Mouse (Mus musculus) layer of hippocampus, adult 9-10 months (tissue): ENCODE measurements around the gene Lrp2bp.

Experiments used
- DNase-seq: peaks from one replicate; pipeline ENCODE4 v3.0.0; 2022; ENCODE audit warnings: low spot score

Gene Lrp2bp

DNA sequence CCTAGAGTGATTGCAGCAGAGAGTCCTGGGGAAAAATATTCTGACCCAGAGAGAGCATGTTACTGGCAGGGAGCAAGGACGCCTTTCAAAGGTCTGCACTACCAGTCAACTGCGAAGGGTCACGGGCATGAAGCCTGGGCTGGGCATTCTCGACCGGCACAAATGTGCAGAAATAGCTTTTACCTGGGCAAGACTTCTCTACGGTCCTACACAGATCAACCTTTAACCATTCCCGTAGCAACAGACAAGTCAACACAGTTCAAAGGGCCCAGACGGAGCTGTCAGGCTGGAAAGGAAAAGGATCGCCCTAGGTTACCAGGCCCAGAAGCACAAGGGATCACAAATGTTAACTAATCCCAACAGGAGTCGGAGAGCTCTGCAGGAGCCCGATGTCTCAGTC is 37.1 kb downstream of the Lrp2bp start:
- no peak for DNase-seq

- DNase-seq: no peak
These were observed 40.6 kb downstream of the Lrp2bp start for GRCm38 (mm10) chr8:46039666-46040065.

DNA sequence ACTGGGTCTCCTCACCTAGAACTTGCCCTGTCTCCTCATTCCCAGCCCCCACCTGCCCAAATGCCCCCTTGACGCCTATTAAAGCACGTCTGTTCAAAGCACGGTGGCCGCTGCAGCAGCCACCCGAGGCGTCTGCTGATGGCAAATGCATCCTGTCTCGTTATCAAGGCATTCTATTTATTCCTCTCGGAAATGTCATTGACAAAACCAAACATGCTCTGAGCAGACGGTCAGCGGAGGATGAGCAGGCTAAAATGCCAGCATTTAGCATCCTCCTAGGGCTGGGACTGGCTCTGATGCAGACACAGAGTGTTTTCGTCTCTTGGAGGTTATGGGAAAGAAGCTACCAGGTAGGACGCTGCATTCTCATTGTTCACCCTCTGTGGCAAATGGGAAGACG is 41.2 kb downstream of the Lrp2bp start:
- peak; percentile 18 for DNase-seq

- DNase-seq: no peak
These were observed 73.7 kb downstream of the Lrp2bp start for GRCm38 (mm10) chr8:46072798-46073197.

- no peak for DNase-seq
These were observed 74.5 kb downstream of the Lrp2bp start for GRCm38 (mm10) chr8:46073540-46074140.

GRCm38 (mm10) chr8:46075223-46075622 is 76.1 kb downstream of the Lrp2bp start:
- DNase-seq: no peak

- DNase-seq: no peak
These were observed 79.8 kb downstream of the Lrp2bp start for GRCm38 (mm10) chr8:46078866-46079265.
